Mouse (Mus musculus) midbrain, embryonic 16.5 days (tissue): ENCODE measurements around the gene Ddost. TPM values are rescaled to one million over a fixed set of nuclear protein-coding genes. Genes with fewer than 3 reads are reported as not detected.
"Not testable (repeated sequence)": the region's sequence is repeated elsewhere in the genome, so short reads cannot be mapped to it uniquely, and the experiment has no call there.

Experiments used
- ATAC-seq: fragments of 200-750 bp; cut with Nextera tagmentation; 2 replicates; pipeline ENCODE4 v1.8.0; 2017; ENCODE audit warnings: moderate TSS enrichment
- H3K27ac ChIP-seq: fragments of 300-500 bp; sonication (generic); 2 replicates; pipeline ENCODE4 v1.5.1; 2014; ENCODE audit warnings: mild to moderate bottlenecking, low read length, mixed read lengths
- H3K27me3 ChIP-seq: fragments of 300-500 bp; sonication (generic); 2 replicates; pipeline ENCODE4 v1.6.1; 2014; ENCODE audit warnings: low read depth, low read length, mixed read lengths; ENCODE audit not compliant: control insufficient read depth, insufficient read depth
- H3K36me3 ChIP-seq: fragments of 300-500 bp; sonication (generic); 2 replicates; pipeline ENCODE4 v1.6.1; 2014; ENCODE audit warnings: mild to moderate bottlenecking, low read length, moderate library complexity, mixed read lengths; ENCODE audit not compliant: control insufficient read depth, insufficient read depth
- H3K4me1 ChIP-seq: fragments of 300-500 bp; sonication (generic); 2 replicates; pipeline ENCODE4 v1.6.1; 2014; ENCODE audit warnings: mild to moderate bottlenecking, low read length, mixed read lengths; ENCODE audit not compliant: control insufficient read depth, insufficient read depth
- H3K4me2 ChIP-seq: fragments of 300-500 bp; sonication (generic); 2 replicates; pipeline ENCODE4 v1.6.1; 2014; ENCODE audit warnings: mild to moderate bottlenecking, low read length, mixed read lengths
- H3K4me3 ChIP-seq: fragments of 300-500 bp; sonication (generic); 2 replicates; pipeline ENCODE4 v1.5.1; 2014; ENCODE audit warnings: low read depth, mild to moderate bottlenecking, low read length, moderate library complexity, mixed read lengths
- H3K9ac ChIP-seq: fragments of 300-500 bp; sonication (generic); 2 replicates; pipeline ENCODE4 v1.6.1; 2014; ENCODE audit warnings: low read depth, low read length, mixed read lengths
- H3K9me3 ChIP-seq: fragments of 300-500 bp; sonication (generic); replicated peaks from 2 replicates; pipeline ENCODE4 v1.6.1; 2014; ENCODE audit warnings: mild to moderate bottlenecking, low read length, mixed read lengths; ENCODE audit not compliant: control insufficient read depth, poor library complexity, severe bottlenecking
- WGBS: fragments of 180-500 bp; shearing (Covaris S2); extraction: QIAGEN DNeasy Blood & Tissue Kit; methylation state at CpG from one replicate; pipeline ENCODE4 v1.1.7; 2014; 5-methylcytosine and 5-hydroxymethylcytosine counted together
- polyA plus RNA-seq: library from polyadenylated mRNA; unstranded; fragments of >200 nt; fragmentation: Nextera tagmentation; extraction: Ambion mirVana; gene quantifications from 2 replicates; pipeline ENCODE4 v1.2.1, GENCODE M21; 2015

Ddost gene
- polyA plus RNA-seq, 1 experiment from 2014 or later = 208 TPM

GRCm38 (mm10) chr4:138326077-138326695, 21.7 kb downstream of the Ddost start, which contains the start of gene Pink1:
Gene Pink1 (minus strand): TSS chr4:138326307.
- H3K36me3 ChIP-seq = no peaks in the 10 kb centered on the region
- no peaks in the 10 kb centered on the region for H3K9me3 ChIP-seq
- peak within 1 kb of the TSS; percentile 91 for H3K27ac ChIP-seq
- H3K27me3 ChIP-seq = no peaks in the 10 kb centered on the region
- ATAC-seq = peak; percentile 61; the same call in 1 of the 2 replicates
- H3K4me2 ChIP-seq = peak within 1 kb of the TSS; percentile 61
- H3K9ac ChIP-seq = peak within 1 kb of the TSS; percentile 93
- H3K4me3 ChIP-seq = peak within 1 kb of the TSS; percentile 89
- H3K4me1 ChIP-seq = peaks cover 26% of the 10 kb centered on the region
- WGBS = 2% methylated on average over 41 of the region's 41 CpGs

GRCm38 (mm10) chr4:138327155-138327554, 22.6 kb downstream of the Ddost start:
- peaks cover 25% of the 10 kb centered on the region for H3K4me1 ChIP-seq
- H3K9ac ChIP-seq, ATAC-seq, H3K9me3 ChIP-seq, H3K36me3 ChIP-seq, H3K4me3 ChIP-seq, H3K27ac ChIP-seq, H3K27me3 ChIP-seq, H3K4me2 ChIP-seq: not testable (repeated sequence)
- 69% methylated on average over 7 of the region's 12 CpGs for WGBS

- no peak overlapping the region for H3K27ac ChIP-seq
- H3K4me1 ChIP-seq = peaks cover 18% of the 10 kb centered on the region
- peak overlapping the region; percentile 29 for H3K4me2 ChIP-seq
- H3K9me3 ChIP-seq = no peaks in the 10 kb centered on the region
- no peaks in the 10 kb centered on the region for H3K27me3 ChIP-seq
- no peak overlapping the region for H3K9ac ChIP-seq
- ATAC-seq = no peak
- 75% methylated on average over 7 of the region's 7 CpGs for WGBS
- H3K36me3 ChIP-seq = no peaks in the 10 kb centered on the region
- H3K4me3 ChIP-seq = no peak overlapping the region
Measured at GRCm38 (mm10) chr4:138327891-138328470, 23.5 kb downstream of the Ddost start.

- peak overlapping the region; percentile 34 for H3K4me2 ChIP-seq
- H3K36me3 ChIP-seq = no peaks in the 10 kb centered on the region
- ATAC-seq = no peak
- peak overlapping the region; percentile 45; the same call in 1 of the 2 replicates for H3K9ac ChIP-seq
- H3K9me3 ChIP-seq = no peaks in the 10 kb centered on the region
- H3K4me3 ChIP-seq = no peak overlapping the region
- no peaks in the 10 kb centered on the region for H3K27me3 ChIP-seq
- H3K27ac ChIP-seq = peak overlapping the region; percentile 56; the same call in 1 of the 2 replicates
- peaks cover 5% of the 10 kb centered on the region; the same call in 1 of the 2 replicates for H3K4me1 ChIP-seq
- 6% methylated on average over 15 of the region's 15 CpGs for WGBS
Measured at GRCm38 (mm10) chr4:138330264-138330671, 25.7 kb downstream of the Ddost start.

GRCm38 (mm10) chr4:138331647-138332046, 27.1 kb downstream of the Ddost start:
- no peak overlapping the region for H3K27ac ChIP-seq
- no peak overlapping the region for H3K9ac ChIP-seq
- H3K4me1 ChIP-seq = peaks cover 5% of the 10 kb centered on the region; the same call in 1 of the 2 replicates
- no peak for ATAC-seq
- WGBS = 74% methylated on average over 9 of the region's 9 CpGs
- no peaks in the 10 kb centered on the region for H3K9me3 ChIP-seq
- H3K36me3 ChIP-seq = no peaks in the 10 kb centered on the region
- no peak overlapping the region for H3K4me2 ChIP-seq
- no peaks in the 10 kb centered on the region for H3K27me3 ChIP-seq
- no peak overlapping the region for H3K4me3 ChIP-seq

- no peaks in the 10 kb centered on the region for H3K36me3 ChIP-seq
- H3K9ac ChIP-seq = no peak overlapping the region
- ATAC-seq = no peak
- no peak overlapping the region for H3K4me3 ChIP-seq
- WGBS = 90% methylated on average over 4 of the region's 4 CpGs
- H3K27ac ChIP-seq = no peak overlapping the region
- no peaks in the 10 kb centered on the region for H3K9me3 ChIP-seq
- no peaks in the 10 kb centered on the region for H3K27me3 ChIP-seq
- H3K4me2 ChIP-seq = no peak overlapping the region
- 0 out of 2 replicates have a peak, but pooled peaks cover 5% of the 10 kb centered on the region for H3K4me1 ChIP-seq
Measured at GRCm38 (mm10) chr4:138333135-138333534, 28.6 kb downstream of the Ddost start.

- Histone ChIP-seq H3K27ac (no peak overlapping the region), H3K4me1 (0 out of 2 replicates have a peak, but pooled peaks cover 5% of the 10 kb centered on the region), H3K4me2 (no peak overlapping the region), H3K4me3 (no peak overlapping the region), H3K9ac (no peak overlapping the region), H3K9me3 (no peaks in the 10 kb centered on the region), H3K27me3 (no peaks in the 10 kb centered on the region), H3K36me3 (no peaks in the 10 kb centered on the region)
- WGBS = 74% methylated on average over 12 of the region's 12 CpGs
- no peak for ATAC-seq
Measured at GRCm38 (mm10) chr4:138335036-138335435, 30.5 kb downstream of the Ddost start.

- 86% methylated on average over 6 of the region's 6 CpGs for WGBS
- Histone ChIP-seq H3K4me3 (no peak overlapping the region), H3K4me2 (no peak overlapping the region), H3K36me3 (no peaks in the 10 kb centered on the region), H3K4me1 (0 out of 2 replicates have a peak, but pooled peaks cover 2% of the 10 kb centered on the region), H3K27ac (no peak overlapping the region), H3K27me3 (no peaks in the 10 kb centered on the region), H3K9ac (no peak overlapping the region), H3K9me3 (no peaks in the 10 kb centered on the region)
- ATAC-seq = no peak
Measured at GRCm38 (mm10) chr4:138335648-138336047, 31.1 kb downstream of the Ddost start.

- no peaks in the 10 kb centered on the region for H3K36me3 ChIP-seq
- H3K4me2 ChIP-seq = no peak overlapping the region
- H3K4me3 ChIP-seq = no peak overlapping the region
- H3K9me3 ChIP-seq = no peaks in the 10 kb centered on the region
- no peaks in the 10 kb centered on the region for H3K4me1 ChIP-seq
- no peak for ATAC-seq
- H3K27me3 ChIP-seq = no peaks in the 10 kb centered on the region
- no peak overlapping the region for H3K9ac ChIP-seq
- WGBS = 71% methylated on average over 5 of the region's 5 CpGs
- H3K27ac ChIP-seq = no peak overlapping the region
Measured at GRCm38 (mm10) chr4:138336876-138337275, 32.3 kb downstream of the Ddost start.
